Mouse (Mus musculus) forebrain, embryonic 11.5 days (tissue): ENCODE results near the gene Rac3. TPM values are rescaled to one million over a fixed set of nuclear protein-coding genes. Genes with fewer than 3 reads are reported as not detected.

Experiments used
- ATAC-seq: fragments of 200-750 bp; cut with Nextera tagmentation; replicated peaks from 2 replicates; pipeline ENCODE4 v1.8.0; 2017; ENCODE audit warnings: moderate TSS enrichment; ENCODE audit not compliant: low FRiP score
- DNase-seq: peaks from one replicate; pipeline ENCODE4 v3.0.0-alpha.2; 2017; ENCODE audit warnings: low spot score
- H3K27ac ChIP-seq: fragments of 300-500 bp; sonication (generic); 2 replicates; pipeline ENCODE4 v1.5.1; 2014; ENCODE audit warnings: low read depth, low read length
- H3K27me3 ChIP-seq: fragments of 300-500 bp; sonication (generic); 2 replicates; pipeline ENCODE4 v1.6.1; 2014; ENCODE audit warnings: mild to moderate bottlenecking, low read length, mixed read lengths; ENCODE audit not compliant: control insufficient read depth, insufficient read depth
- H3K36me3 ChIP-seq: fragments of 300-500 bp; sonication (generic); 2 replicates; pipeline ENCODE4 v1.6.1; 2014; ENCODE audit warnings: mild to moderate bottlenecking, low read length, moderate library complexity, mixed read lengths; ENCODE audit not compliant: control insufficient read depth, insufficient read depth
- H3K4me1 ChIP-seq: fragments of 300-500 bp; sonication (generic); replicated peaks from 2 replicates; pipeline ENCODE4 v1.6.1; 2014; ENCODE audit warnings: low read length, mixed read lengths; ENCODE audit not compliant: control insufficient read depth, insufficient read depth
- H3K4me2 ChIP-seq: fragments of 300-500 bp; sonication (generic); 2 replicates; pipeline ENCODE4 v1.6.1; 2014; ENCODE audit warnings: low read depth, mild to moderate bottlenecking, low read length, moderate library complexity, mixed read lengths; ENCODE audit not compliant: severe bottlenecking
- H3K4me3 ChIP-seq: fragments of 300-500 bp; sonication (generic); 2 replicates; pipeline ENCODE4 v1.5.1; 2014; ENCODE audit warnings: low read depth, low read length
- H3K9ac ChIP-seq: fragments of 300-500 bp; sonication (generic); 2 replicates; pipeline ENCODE4 v1.6.1; 2014; ENCODE audit warnings: low read length
- H3K9me3 ChIP-seq: fragments of 300-500 bp; sonication (generic); 2 replicates; pipeline ENCODE4 v1.6.1; 2016; ENCODE audit warnings: low read length, mixed read lengths; ENCODE audit not compliant: control insufficient read depth
- WGBS: fragments of 180-500 bp; shearing (Covaris S2); extraction: QIAGEN DNeasy Blood & Tissue Kit; methylation state at CpG from one replicate; pipeline ENCODE4 v1.1.7; 2014; 5-methylcytosine and 5-hydroxymethylcytosine counted together
- polyA plus RNA-seq: library from polyadenylated mRNA; unstranded; fragments of >200 nt; fragmentation: Nextera tagmentation; extraction: Ambion mirVana; gene quantifications from 2 replicates; pipeline ENCODE4 v1.2.1, GENCODE M21; 2014

Gene Rac3
- polyA plus RNA-seq, 1 experiment from 2014 or later = 7.5 TPM

DNA sequence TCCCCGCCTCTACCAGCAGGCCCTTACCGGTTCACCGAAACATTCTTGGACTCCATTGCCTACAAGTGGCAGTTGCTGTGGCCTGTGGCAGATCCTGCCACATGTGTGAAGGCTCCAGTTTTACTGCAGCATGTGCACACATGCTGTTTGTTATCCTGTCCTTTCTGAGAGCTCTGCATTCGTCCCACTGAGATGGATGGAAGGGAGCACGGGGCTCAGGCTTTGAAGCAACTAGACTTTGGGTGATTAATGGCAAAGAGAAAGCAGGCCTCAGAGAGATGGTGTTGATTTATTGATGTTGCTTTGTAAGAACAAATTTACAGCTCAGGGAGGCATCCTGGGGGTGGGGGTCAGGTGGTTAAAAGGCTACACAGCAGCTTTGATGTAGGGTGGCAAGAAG lies 10.6 kb upstream of the Rac3 start:
- H3K4me1 ChIP-seq = peaks cover 28% of the 10 kb centered on the region
- DNase-seq = no peak
- 86% methylated on average over 5 of the region's 5 CpGs for WGBS
- H3K4me2 ChIP-seq = no peak overlapping the region
- no peak overlapping the region for H3K9ac ChIP-seq
- no peak overlapping the region for H3K4me3 ChIP-seq
- H3K9me3 ChIP-seq = no peaks in the 10 kb centered on the region
- no peak overlapping the region for H3K27ac ChIP-seq
- no peaks in the 10 kb centered on the region for H3K27me3 ChIP-seq
- no peaks in the 10 kb centered on the region for H3K36me3 ChIP-seq
- no peak for ATAC-seq

DNA sequence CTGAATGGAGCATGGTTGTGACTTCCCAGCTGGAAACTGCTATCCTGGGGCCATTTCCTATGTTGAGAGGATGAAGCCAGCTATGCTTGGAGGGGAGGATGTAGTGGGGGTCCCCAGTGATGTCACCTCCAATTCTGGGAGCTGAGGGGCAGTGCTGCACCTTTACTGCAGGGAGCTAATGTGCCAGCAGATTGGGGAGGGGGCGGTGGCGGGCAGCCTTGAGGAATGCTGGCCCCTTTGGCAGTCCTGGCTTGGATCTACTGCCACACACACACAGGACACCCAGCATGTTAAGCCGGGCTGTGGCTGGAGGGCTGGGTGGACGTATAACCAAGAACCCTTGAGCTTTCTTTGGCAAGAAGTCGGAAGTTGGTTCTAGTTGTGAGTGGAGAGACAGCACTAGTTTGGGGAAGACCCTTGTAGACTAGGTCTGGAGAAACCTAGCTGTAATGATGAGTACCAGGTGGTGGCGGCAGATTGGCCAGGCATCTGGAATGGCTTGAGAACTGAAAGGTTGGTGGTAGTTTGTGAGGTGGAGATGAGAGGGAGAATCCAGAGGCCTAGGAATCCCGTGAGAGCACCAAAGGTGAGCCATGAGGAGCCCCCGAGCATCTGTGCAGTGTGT lies 9.2 kb upstream of the Rac3 start:
- 68% methylated on average over 8 of the region's 8 CpGs for WGBS
- Histone ChIP-seq H3K4me2 (peak overlapping the region; percentile 98; the same call in 1 of the 2 replicates), H3K36me3 (no peaks in the 10 kb centered on the region; the same call in none of the 2 replicates), H3K9ac (peak overlapping the region; percentile 21; the same call in 1 of the 2 replicates), H3K9me3 (no peaks in the 10 kb centered on the region), H3K27me3 (no peaks in the 10 kb centered on the region), H3K4me1 (peaks cover 18% of the 10 kb centered on the region), H3K4me3 (no peak overlapping the region; the same call in 1 of the 2 replicates), H3K27ac (no peak overlapping the region)
- DNase-seq (no peak), ATAC-seq (no peak)

DNA sequence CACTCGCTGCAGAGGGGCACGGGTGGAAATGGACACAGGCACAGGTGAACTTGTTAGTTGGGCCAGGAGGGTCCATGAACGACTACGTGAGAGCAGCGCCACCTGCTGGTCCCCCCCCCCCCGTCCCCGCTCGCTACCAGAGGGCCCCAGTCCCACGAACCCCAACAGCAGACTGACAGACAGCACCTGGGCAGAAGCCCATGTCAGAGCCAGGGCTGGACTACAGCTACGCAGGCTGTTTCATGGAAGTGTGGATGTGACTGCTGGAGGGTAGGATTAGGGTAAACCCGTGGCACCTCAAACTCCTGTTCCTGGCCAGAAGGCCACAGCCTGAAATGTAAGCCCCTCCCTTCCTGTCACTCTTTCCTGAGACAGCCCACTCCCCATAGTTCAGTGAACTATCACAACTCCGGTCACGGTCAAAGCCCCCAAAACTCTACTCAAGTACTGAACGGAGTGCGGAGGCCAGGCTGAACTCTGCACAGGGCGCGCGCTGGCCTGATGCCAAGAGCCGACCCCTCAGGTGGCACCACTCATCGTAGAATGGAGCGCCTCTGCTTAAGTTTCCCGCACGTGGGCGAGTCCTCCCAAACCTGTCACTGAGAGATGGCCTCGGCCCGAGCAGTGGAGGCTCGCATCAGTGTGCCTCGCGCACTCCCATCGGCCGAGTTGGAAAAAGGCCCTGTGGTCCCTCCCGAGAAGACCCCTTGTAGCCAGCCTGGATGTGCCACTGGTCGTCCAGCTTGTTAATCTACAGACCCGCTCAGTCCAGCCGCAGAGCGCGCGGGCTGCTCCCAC lies 8.3 kb upstream of the Rac3 start:
- Histone ChIP-seq H3K36me3 (no peaks in the 10 kb centered on the region; the same call in none of the 2 replicates), H3K4me1 (peaks cover 11% of the 10 kb centered on the region), H3K4me2 (peak overlapping the region; percentile 98), H3K4me3 (peak overlapping the region; percentile 54), H3K27ac (peak overlapping the region; percentile 8), H3K27me3 (no peaks in the 10 kb centered on the region), H3K9ac (peak overlapping the region; percentile 55), H3K9me3 (no peaks in the 10 kb centered on the region)
- peak; percentile 88 for DNase-seq
- peak; percentile 67 for ATAC-seq
- under 1% methylated on average over 38 of the region's 38 CpGs for WGBS

DNA sequence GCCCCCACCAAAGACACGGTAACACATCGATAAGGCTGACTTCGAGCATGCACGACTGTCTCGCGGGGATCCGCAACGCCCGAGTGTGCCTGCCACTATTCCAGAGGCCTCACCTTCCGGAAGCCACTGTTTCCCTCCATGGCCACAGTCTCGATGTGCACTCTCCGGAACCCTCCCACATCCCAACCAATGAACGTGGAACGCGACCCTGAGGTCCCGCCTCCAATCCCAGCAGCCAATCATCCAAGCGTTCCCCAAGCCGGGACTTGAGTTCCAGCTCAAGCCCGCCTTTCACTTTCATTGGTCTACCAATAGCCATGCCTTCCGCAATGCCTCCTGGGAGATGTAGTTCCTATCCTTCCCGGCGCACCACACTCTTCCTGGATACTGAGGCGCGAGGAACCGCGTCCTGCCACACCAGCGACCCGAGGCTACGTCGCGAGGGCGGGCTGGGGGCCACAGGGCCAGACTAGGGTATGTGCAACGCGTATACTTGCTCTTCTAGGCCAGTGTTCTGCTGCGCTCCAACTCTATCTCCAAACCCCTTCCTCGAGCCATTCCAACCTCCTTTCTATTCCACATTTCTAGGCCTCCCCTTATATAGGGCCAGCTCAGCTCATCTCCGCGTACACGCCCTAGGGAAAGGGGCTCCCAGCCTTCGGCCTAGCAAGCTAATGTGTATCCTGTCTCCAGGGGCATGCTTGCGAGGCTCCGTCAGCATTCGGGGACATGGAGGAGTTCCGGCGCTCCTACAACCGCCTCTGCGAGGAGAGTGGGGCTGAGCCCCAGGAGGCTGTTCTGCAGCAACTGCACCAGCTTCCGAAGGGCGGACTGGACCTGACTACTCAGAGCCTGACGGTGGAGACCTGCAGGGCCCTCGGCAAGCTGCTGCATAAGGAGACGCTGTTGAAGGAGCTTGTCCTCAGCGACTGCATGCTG lies 7.4 kb upstream of the Rac3 start, which contains the start of the genes Cenpx and Lrrc45:
TSS of gene Cenpx (minus strand) at position 159 of the 939 bp plus-strand sequence.
TSS of gene Lrrc45 (plus strand) at position 346 of the 939 bp plus-strand sequence.
- Histone ChIP-seq H3K36me3 (no peaks in the 10 kb centered on the region; the same call in none of the 2 replicates), H3K4me1 (peaks cover 10% of the 10 kb centered on the region), H3K27me3 (no peaks in the 10 kb centered on the region), H3K4me3 (peak within 1 kb of the TSS; percentile 54), H3K9me3 (no peaks in the 10 kb centered on the region), H3K27ac (peak within 1 kb of the TSS; percentile 8), H3K9ac (peak within 1 kb of the TSS; percentile 73), H3K4me2 (peak within 1 kb of the TSS; percentile 98)
- 3% methylated on average over 53 of the region's 53 CpGs for WGBS
- DNase-seq (peak; percentile 97), ATAC-seq (peak; percentile 95)

DNA sequence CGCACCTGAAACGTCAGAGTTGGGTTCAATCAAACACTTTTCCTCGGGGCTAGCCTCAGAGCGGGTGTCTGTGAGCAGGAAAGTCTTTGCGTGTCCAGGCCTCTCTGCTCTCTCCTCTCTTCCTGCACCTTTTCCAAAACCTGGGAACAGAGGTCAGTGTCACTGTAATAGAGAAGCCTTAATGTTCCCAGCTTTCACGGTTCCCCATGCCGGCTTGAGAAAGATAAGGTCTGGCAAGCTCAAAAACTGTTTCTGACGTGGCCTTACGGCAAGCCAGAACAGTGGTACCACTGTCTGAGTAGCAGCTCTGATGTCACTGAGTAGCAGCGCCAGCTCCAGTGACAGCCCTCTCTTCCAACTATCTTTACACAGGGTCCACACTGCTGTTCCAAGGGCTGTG lies 6.7 kb upstream of the Rac3 start:
- peaks cover 10% of the 10 kb centered on the region for H3K4me1 ChIP-seq
- 66% methylated on average over 10 of the region's 10 CpGs for WGBS
- peak overlapping the region; percentile 73 for H3K9ac ChIP-seq
- DNase-seq (no peak), ATAC-seq (no peak)
- no peaks in the 10 kb centered on the region for H3K27me3 ChIP-seq
- H3K9me3 ChIP-seq = no peaks in the 10 kb centered on the region
- peak overlapping the region; percentile 98 for H3K4me2 ChIP-seq
- peak overlapping the region; percentile 46 for H3K4me3 ChIP-seq
- no peaks in the 10 kb centered on the region; the same call in none of the 2 replicates for H3K36me3 ChIP-seq
- no peak overlapping the region for H3K27ac ChIP-seq

DNA sequence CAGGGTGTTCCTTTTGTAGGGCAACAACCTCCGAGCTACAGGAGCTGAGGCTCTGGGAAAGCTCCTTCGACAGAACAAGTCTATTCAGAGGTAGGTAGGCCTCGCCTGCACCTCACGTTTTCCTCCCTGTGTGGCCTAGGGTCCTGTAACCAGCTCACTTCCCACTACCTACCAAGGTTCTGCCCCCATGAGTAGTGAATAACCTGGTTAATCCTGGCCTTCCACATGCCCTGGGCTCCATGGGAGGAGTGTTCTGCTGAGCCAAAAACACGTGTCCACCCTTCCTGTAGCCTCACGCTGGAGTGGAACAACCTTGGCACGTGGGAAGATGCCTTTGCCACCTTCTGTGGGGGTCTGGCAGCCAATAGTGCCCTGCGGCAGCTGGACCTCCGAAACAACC lies 6.1 kb upstream of the Rac3 start:
- H3K27ac ChIP-seq = no peak overlapping the region
- 90% methylated on average over 9 of the region's 9 CpGs for WGBS
- H3K4me2 ChIP-seq = no peak overlapping the region

DNA sequence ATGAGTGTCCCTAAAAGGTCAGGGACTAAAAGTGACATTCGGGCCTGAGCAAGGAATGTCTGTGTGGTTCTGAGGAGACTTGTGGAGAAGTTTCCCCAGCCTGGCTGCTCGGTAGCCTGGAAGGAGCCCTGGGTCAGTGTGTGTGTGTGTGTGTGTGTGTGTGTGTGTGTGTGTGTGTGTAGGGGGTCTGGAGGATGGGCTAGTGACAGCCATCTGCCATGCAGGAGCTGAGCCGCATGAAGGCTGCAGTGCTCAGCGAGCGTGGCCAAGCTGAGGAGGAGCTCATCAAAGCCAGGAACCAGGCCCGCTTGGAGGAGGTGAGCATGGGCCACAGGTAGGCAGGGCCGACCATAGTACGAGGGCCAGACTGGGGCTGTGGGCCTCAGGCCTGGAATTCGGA lies 2.0 kb upstream of the Rac3 start:
- H3K4me1 ChIP-seq = peaks cover 15% of the 10 kb centered on the region
- no peak overlapping the region for H3K4me2 ChIP-seq
- peaks cover 10% of the 10 kb centered on the region for H3K27me3 ChIP-seq
- DNase-seq = no peak
- no peak overlapping the region for H3K27ac ChIP-seq
- no peak overlapping the region for H3K4me3 ChIP-seq
- no peak for ATAC-seq
- WGBS = 91% methylated on average over 9 of the region's 9 CpGs
- no peaks in the 10 kb centered on the region; the same call in none of the 2 replicates for H3K36me3 ChIP-seq
- H3K9me3 ChIP-seq = no peaks in the 10 kb centered on the region
- H3K9ac ChIP-seq = no peak overlapping the region

More for the DNA sequence above, 6.1 kb upstream of the Rac3 start:
- H3K27me3 ChIP-seq = no peaks in the 10 kb centered on the region
- DNase-seq (no peak), ATAC-seq (no peak)
- H3K9ac ChIP-seq = no peak overlapping the region
- no peak overlapping the region for H3K4me3 ChIP-seq
- no peaks in the 10 kb centered on the region for H3K9me3 ChIP-seq
- H3K4me1 ChIP-seq = peaks cover 10% of the 10 kb centered on the region
- H3K36me3 ChIP-seq = no peaks in the 10 kb centered on the region; the same call in none of the 2 replicates

DNA sequence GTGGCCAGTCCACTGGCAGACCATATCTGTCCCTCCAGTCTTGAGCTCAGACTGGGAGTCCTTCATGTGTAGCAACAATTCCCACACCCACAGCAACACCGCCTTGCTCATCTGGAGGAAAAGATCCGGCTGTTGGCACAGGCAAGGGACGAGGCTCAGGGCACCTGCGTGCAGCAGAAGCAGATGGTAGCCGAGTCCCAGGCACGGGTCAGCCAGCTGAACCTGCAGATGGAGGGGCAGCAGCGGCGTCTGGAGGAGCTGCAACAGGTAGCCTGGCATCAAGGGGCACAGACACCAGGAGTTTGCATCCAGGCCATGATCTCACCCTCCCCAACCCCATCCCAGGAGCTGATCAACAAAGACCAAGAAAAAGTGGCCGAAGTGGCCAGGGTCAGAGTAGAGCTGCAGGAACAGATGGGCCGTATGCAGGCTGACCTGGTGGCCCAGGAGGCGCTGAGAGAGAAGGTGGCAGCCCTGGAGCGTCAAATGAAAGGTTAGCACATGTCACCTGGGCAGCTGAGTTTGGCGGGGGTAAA lies 1.4 kb upstream of the Rac3 start:
- Histone ChIP-seq H3K27ac (no peak overlapping the region), H3K9ac (no peak overlapping the region), H3K4me1 (peaks cover 9% of the 10 kb centered on the region), H3K4me2 (no peak overlapping the region), H3K4me3 (no peak overlapping the region), H3K36me3 (no peaks in the 10 kb centered on the region; the same call in none of the 2 replicates), H3K9me3 (no peaks in the 10 kb centered on the region), H3K27me3 (peaks cover 10% of the 10 kb centered on the region)
- WGBS = 85% methylated on average over 13 of the region's 13 CpGs
- ATAC-seq (no peak), DNase-seq (no peak)
